Mouse (Mus musculus) CH12.LX (cell line): ENCODE measurements around the gene Ace.

ENCODE experiments used
- CTCF ChIP-seq, 2 experiments: IDR thresholded peaks in 1 of 2; conservative IDR thresholded peaks in 1 of 2; 2 replicates each; pipeline ENCODE4 v1.5.1; 2011 to 2012; ENCODE audit warnings: low read depth in 2 of 2, low read length in 2 of 2, improper control_type of control experiment in 1 of 2, inconsistent platforms in 1 of 2, mild to moderate bottlenecking in 1 of 2, moderate library complexity in 1 of 2
- MAX ChIP-seq: IDR thresholded peaks from 2 replicates; pipeline ENCODE4 v1.6.1; 2011; ENCODE audit warnings: low read length, improper control_type of control experiment
- MEF2A ChIP-seq: IDR thresholded peaks from 2 replicates; pipeline ENCODE4 v1.6.1; 2014; ENCODE audit warnings: low read depth, mild to moderate bottlenecking, inconsistent platforms, low read length, improper control_type of control experiment, borderline replicate concordance
- NRF1 ChIP-seq: IDR thresholded peaks from 2 replicates; pipeline ENCODE4 v1.6.1; 2014; ENCODE audit warnings: low read depth, mild to moderate bottlenecking, inconsistent platforms, low read length, improper control_type of control experiment, moderate library complexity
- POLR2AphosphoS2 ChIP-seq: IDR thresholded peaks from 2 replicates; pipeline ENCODE4 v1.6.1; 2011; ENCODE audit warnings: low read depth, low read length, improper control_type of control experiment

GRCm38 (mm10) chr11:106027607-106028006, 59.9 kb downstream of the Ace start:
- TF ChIP-seq MAX (no peak), CTCF (conservative IDR thresholded peaks at IDR 0.05 in 1 of 2, IDR thresholded peaks at IDR 0.05 in 1 of 2; ENCODE audit: low read depth in 2 of 2, low read length in 2 of 2) (no peak), MEF2A (no peak), POLR2AphosphoS2 (no peak), NRF1 (no peak)
